Mouse (Mus musculus) embryonic facial prominence, embryonic 15.5 days (tissue): ENCODE results near the gene Def6. TPM values are rescaled to one million over a fixed set of nuclear protein-coding genes. Genes with fewer than 3 reads are reported as not detected.
A peak's percentile ranks its signal among the peaks of the same experiment; 100 is the strongest.

Source experiments
- ATAC-seq: fragments of 200-750 bp; cut with Nextera tagmentation; 2 replicates; pipeline ENCODE4 v1.8.0; 2017; ENCODE audit warnings: low read depth, moderate TSS enrichment; ENCODE audit not compliant: insufficient number of reproducible peaks, low FRiP score, low TSS enrichment
- H3K27ac ChIP-seq: fragments of 300-500 bp; sonication (generic); replicated peaks from 2 replicates; pipeline ENCODE4 v1.5.1; 2015; ENCODE audit warnings: mild to moderate bottlenecking, inconsistent platforms
- H3K27me3 ChIP-seq: fragments of 300-500 bp; sonication (generic); 2 replicates; pipeline ENCODE4 v1.6.1; 2015; ENCODE audit warnings: inconsistent platforms
- H3K36me3 ChIP-seq: fragments of 300-500 bp; sonication (generic); 2 replicates; pipeline ENCODE4 v1.6.1; 2015; ENCODE audit warnings: mild to moderate bottlenecking, inconsistent platforms
- H3K4me1 ChIP-seq: fragments of 300-500 bp; sonication (generic); 2 replicates; pipeline ENCODE4 v1.6.1; 2015; ENCODE audit warnings: inconsistent platforms
- H3K4me2 ChIP-seq: fragments of 300-500 bp; sonication (generic); replicated peaks from 2 replicates; pipeline ENCODE4 v1.6.1; 2015; ENCODE audit warnings: mild to moderate bottlenecking, inconsistent platforms
- H3K4me3 ChIP-seq: fragments of 300-500 bp; sonication (generic); replicated peaks from 2 replicates; pipeline ENCODE4 v1.5.1; 2015; ENCODE audit warnings: mild to moderate bottlenecking, inconsistent platforms
- H3K9ac ChIP-seq: fragments of 300-500 bp; sonication (generic); 2 replicates; pipeline ENCODE4 v1.6.1; 2015; ENCODE audit warnings: inconsistent platforms
- H3K9me3 ChIP-seq: fragments of 300-500 bp; sonication (generic); replicated peaks from 2 replicates; pipeline ENCODE4 v1.6.1; 2016; ENCODE audit warnings: inconsistent platforms
- WGBS: fragments of 180-500 bp; shearing (Covaris S2); methylation state at CpG from one replicate; pipeline ENCODE4 v1.1.7; 2015; 5-methylcytosine and 5-hydroxymethylcytosine counted together
- polyA plus RNA-seq: library from polyadenylated mRNA; unstranded; fragments of >200 nt; fragmentation: Nextera tagmentation; extraction: Ambion mirVana; gene quantifications from 2 replicates; pipeline ENCODE4 v1.2.1, GENCODE M21; 2015

Gene Def6
- polyA plus RNA-seq, 1 experiment from 2014 or later, result 18.4 TPM

DNA sequence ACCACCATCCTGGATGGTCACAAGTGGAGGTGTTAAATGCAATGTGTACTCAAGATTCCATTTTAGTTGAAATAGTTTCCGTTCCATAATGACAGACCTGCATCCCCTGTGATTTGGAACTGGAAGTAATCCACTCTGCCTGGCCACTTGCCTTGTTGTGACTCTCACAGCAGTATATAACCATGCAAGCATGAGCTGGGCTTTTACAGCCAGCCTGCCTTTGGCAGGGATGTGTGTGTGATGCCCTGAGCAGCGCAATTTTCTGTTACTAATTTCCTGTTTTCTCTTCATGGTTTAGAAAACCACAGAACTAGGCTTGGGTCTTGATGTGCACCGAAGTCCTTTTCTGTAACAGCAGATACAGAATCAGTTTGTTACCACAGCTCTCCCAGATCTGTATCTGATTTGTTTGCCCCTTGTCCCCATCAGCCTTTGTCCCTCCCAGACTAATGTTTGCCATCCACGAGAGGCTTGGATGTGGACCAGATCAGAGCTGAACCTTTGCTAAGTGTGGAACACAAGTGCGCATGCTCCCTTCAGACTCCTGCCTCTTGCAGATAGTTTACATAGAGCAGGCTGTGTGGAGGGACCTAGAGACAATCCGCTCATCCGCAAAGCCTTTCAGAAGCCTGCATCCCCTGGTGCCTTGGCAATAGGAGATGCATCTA is 22.5 kb upstream of the Def6 start:
- Histone ChIP-seq H3K9ac (no peak overlapping the region), H3K4me3 (no peak overlapping the region), H3K36me3 (peaks cover 7% of the 10 kb centered on the region; the same call in 1 of the 2 replicates), H3K4me2 (no peak overlapping the region), H3K4me1 (peaks cover 42% of the 10 kb centered on the region), H3K27ac (peak overlapping the region; percentile 70), H3K9me3 (no peaks in the 10 kb centered on the region), H3K27me3 (no peaks in the 10 kb centered on the region)
- 48% methylated on average over 7 of the region's 7 CpGs for WGBS
- no peak for ATAC-seq

DNA sequence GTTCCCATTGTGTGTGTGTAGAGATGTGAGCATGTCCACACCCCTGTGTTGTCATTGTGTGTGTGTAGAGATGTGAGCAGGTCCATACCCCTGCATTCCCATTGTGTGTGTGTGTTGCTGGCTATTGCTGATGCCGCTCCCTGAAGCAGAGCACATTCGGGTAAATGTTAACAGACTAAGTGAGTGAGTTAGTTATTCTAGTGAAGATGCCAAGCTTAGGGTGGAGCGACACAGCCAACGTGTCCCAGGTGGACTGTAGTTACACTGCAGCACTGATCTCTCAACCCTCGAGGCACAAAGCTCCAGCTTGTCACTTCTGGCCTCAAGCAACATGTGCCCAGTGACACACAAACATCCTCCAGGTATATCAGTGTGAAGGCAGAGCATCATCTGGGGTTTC is 19.3 kb upstream of the Def6 start:
- Histone ChIP-seq H3K27ac (no peak overlapping the region), H3K27me3 (no peaks in the 10 kb centered on the region)

DNA sequence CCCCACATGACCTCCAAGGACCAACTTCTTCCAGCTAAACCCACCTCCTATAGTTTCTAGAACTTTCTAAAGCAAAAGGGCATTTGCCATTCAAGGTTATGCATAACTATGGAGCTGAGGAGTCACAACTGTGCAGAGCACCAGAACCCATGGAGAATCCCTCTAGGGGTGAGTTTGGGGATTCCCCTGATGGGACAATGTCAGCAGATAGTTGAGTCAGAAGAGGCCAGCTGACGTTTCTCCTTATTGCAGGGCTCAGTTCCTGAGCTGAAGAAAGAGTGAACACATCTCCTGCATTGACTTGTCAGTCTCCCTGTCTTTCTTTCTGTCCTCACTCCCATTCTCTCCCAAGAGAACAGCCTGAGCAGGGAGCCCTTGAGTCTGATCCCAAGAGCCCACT is 14.8 kb upstream of the Def6 start:
- Histone ChIP-seq H3K4me3 (no peak overlapping the region), H3K4me1 (no peaks in the 10 kb centered on the region), H3K27ac (no peak overlapping the region), H3K27me3 (no peaks in the 10 kb centered on the region), H3K9me3 (no peaks in the 10 kb centered on the region), H3K36me3 (peaks cover 68% of the 10 kb centered on the region), H3K4me2 (no peak overlapping the region), H3K9ac (no peak overlapping the region)
- no peak for ATAC-seq
- 62% methylated on average over 1 of the region's 1 CpGs for WGBS

More for the DNA sequence above, 19.3 kb upstream of the Def6 start:
- no peak overlapping the region for H3K9ac ChIP-seq
- H3K36me3 ChIP-seq, result peaks cover 33% of the 10 kb centered on the region
- ATAC-seq, result no peak
- WGBS, result 78% methylated on average over 5 of the region's 5 CpGs
- H3K4me1 ChIP-seq, result peaks cover 19% of the 10 kb centered on the region
- no peak overlapping the region for H3K4me2 ChIP-seq
- H3K4me3 ChIP-seq, result no peak overlapping the region
- H3K9me3 ChIP-seq, result no peaks in the 10 kb centered on the region

DNA sequence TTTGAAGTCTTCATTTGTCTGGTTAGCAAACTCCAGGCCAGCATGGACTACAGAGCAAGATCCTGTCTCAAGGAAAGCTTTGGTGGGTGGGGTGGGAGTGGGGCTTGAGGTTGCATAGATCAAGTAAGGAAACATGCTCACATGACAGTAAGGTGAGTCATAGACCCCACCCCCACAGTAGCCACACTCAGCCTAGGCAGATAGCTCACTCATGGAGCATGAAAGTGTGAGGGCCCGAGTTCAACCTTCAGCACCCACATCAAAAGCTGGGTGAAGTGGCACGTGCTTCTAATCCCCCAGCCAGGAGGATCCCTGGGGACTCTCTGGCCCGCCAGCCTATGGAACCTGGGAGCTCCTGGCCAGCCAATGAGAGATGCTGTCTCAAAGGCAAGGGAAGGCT is 14.0 kb upstream of the Def6 start:
- Histone ChIP-seq H3K27me3 (no peaks in the 10 kb centered on the region), H3K9me3 (no peaks in the 10 kb centered on the region), H3K36me3 (peaks cover 76% of the 10 kb centered on the region), H3K4me2 (no peak overlapping the region), H3K27ac (no peak overlapping the region), H3K4me1 (no peaks in the 10 kb centered on the region), H3K4me3 (no peak overlapping the region), H3K9ac (no peak overlapping the region)
- ATAC-seq, result no peak
- WGBS, result 76% methylated on average over 3 of the region's 3 CpGs

DNA sequence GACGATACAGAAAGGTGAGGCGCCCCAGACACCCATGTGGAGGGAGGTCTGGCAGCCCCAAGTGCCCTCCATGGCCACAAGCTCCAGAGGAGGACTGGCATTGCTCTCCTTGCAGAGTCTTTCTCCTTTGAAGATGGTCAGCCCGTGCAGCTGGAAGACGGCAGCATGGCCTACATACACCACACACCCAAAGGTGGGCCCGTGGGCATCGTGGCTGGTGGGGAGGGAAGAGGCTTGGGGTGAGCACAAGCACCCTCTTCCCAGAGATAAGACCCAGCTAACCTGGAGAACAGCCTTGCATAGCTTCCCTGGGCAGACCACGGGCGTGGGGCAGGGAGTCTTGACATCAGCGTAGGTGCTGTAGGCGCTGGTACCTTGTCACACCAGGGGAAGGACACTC is 12.5 kb upstream of the Def6 start:
- WGBS, result 97% methylated on average over 10 of the region's 10 CpGs
- H3K4me2 ChIP-seq, result no peak overlapping the region
- H3K9ac ChIP-seq, result no peak overlapping the region
- H3K27ac ChIP-seq, result no peak overlapping the region
- H3K9me3 ChIP-seq, result no peaks in the 10 kb centered on the region
- peak; percentile 44; the same call in 1 of the 2 replicates for ATAC-seq
- no peaks in the 10 kb centered on the region for H3K4me1 ChIP-seq
- peaks cover 75% of the 10 kb centered on the region for H3K36me3 ChIP-seq
- H3K27me3 ChIP-seq, result no peaks in the 10 kb centered on the region
- no peak overlapping the region for H3K4me3 ChIP-seq

DNA sequence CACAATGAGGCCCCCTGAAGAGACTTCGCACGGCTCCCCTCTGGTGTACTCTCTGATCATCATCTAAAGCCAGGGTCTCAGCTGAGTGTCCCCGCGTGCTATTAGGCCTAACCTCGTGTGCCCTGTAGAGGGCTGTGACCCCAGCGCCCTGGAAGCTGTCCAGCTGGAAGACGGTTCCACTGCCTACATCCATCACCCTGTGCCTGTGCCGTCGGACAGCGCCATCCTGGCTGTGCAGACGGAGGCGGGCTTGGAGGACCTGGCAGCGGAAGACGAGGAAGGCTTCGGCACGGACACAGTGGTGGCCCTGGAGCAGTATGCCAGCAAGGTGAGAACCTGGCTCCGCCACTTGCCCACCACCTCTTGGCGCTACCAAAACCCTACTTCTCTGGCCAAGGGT is 9.9 kb upstream of the Def6 start:
- Histone ChIP-seq H3K36me3 (peaks cover 81% of the 10 kb centered on the region), H3K4me3 (no peak overlapping the region), H3K4me1 (no peaks in the 10 kb centered on the region), H3K4me2 (no peak overlapping the region), H3K9me3 (no peaks in the 10 kb centered on the region), H3K9ac (no peak overlapping the region), H3K27ac (no peak overlapping the region), H3K27me3 (no peaks in the 10 kb centered on the region)
- WGBS, result 82% methylated on average over 18 of the region's 18 CpGs
- ATAC-seq, result no peak

DNA sequence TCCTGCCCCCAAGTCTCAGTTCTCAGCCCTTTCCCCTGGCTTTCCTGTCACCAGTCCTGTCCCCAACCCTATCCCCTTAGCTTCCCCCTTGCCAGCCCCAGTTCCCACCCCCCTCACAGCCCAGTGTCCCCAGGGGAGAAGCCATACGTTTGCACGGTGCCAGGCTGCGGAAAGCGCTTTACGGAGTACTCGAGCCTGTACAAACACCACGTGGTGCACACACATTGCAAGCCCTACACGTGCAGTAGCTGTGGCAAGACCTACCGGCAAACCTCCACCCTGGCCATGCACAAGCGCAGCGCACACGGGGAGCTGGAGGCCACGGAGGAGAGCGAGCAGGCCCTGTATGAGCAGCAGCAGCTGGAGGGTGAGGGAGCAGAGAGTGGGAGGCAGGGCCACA is 5.6 kb upstream of the Def6 start:
- no peak overlapping the region for H3K27ac ChIP-seq
- WGBS, result 74% methylated on average over 14 of the region's 14 CpGs
- H3K9ac ChIP-seq, result no peak overlapping the region
- H3K9me3 ChIP-seq, result no peaks in the 10 kb centered on the region
- H3K27me3 ChIP-seq, result no peaks in the 10 kb centered on the region
- H3K4me3 ChIP-seq, result no peak overlapping the region
- no peak for ATAC-seq
- H3K4me2 ChIP-seq, result no peak overlapping the region
- peaks cover 7% of the 10 kb centered on the region for H3K4me1 ChIP-seq
- peaks cover 54% of the 10 kb centered on the region for H3K36me3 ChIP-seq

DNA sequence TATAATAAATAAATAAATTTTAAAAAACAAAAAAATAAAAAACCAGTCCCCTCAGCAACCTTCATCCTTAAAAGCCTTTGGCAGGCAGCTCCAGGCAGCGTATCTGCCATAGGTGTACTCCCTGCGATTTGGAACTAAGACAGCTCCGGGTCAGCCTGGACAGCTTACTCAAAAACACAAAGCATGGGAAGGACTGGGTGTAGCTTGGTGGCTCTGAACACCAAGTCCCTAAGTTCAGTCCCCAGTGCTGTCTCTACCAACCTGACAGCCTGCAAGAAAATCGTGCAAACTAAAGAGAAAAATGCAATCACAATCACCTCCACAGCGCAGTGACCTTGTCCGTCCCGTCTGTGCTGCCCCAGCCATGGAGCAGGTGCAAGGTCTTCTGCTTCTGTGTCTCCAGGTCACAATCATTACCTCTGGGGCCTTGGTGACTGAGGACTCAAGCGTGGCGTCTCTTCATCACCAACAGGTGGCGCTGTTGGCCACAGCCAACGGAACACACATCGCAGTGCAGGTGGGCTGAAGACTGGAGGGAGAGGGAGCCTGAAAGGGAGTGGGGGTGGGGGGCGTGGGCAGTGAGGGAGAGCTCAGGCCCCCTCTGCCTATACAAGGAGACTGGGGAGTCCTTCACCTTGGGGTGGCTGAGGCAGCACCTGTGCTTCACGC is 3.4 kb upstream of the Def6 start:
- 37% methylated on average over 14 of the region's 14 CpGs for WGBS
- Histone ChIP-seq H3K4me1 (peaks cover 29% of the 10 kb centered on the region), H3K36me3 (peaks cover 36% of the 10 kb centered on the region), H3K4me2 (no peak overlapping the region), H3K27me3 (no peaks in the 10 kb centered on the region), H3K27ac (no peak overlapping the region), H3K4me3 (no peak overlapping the region), H3K9me3 (no peaks in the 10 kb centered on the region), H3K9ac (no peak overlapping the region)
- ATAC-seq, result no peak

DNA sequence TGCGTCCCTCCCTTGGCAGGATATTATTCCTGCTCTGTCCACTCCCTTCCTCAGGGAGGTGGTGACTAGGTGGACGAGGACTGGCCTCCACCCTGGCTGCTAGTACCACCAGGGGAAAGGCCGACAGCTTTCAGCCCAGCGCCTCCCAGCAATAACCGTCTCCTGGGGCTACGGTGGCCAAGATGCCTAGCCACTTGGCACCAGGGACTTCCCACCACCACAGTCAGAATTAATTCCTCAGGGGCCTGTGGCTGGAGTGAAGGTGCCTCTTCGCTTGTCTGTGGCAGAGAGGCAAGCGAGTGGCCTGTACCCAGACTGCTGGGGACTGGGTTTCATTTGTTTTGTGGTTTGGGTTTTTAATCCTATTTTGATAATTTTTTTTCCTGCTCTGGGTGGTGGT is 2.1 kb upstream of the Def6 start:
- ATAC-seq, result no peak
- Histone ChIP-seq H3K4me2 (no peak overlapping the region), H3K36me3 (peaks cover 29% of the 10 kb centered on the region), H3K4me1 (peaks cover 33% of the 10 kb centered on the region), H3K27me3 (no peaks in the 10 kb centered on the region), H3K4me3 (no peak overlapping the region), H3K9ac (no peak overlapping the region), H3K27ac (no peak overlapping the region), H3K9me3 (no peaks in the 10 kb centered on the region)
- 85% methylated on average over 8 of the region's 8 CpGs for WGBS

DNA sequence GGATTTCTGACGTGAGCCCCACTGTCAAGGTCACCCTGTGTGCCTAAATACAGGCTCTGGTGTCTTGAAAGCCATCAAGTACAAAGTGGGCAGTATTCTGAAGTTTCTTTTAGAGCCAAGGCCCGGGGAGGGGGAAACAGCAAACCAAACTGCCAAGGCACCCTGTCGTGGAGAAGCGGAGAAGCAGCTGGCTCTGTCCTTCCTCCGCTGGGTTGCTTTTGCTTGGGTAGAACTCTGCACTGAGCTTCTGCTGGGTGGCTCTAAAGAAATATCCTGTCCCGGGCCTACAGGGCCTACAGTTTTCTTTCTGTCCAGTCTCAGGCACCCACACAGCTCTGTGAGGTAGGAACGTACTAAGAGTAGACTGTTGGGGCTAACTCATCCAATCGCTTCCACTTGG is 486 bp upstream of the Def6 start:
- H3K27ac ChIP-seq, result peak overlapping the region; percentile 91
- 64% methylated on average over 8 of the region's 8 CpGs for WGBS
- H3K36me3 ChIP-seq, result peaks cover 13% of the 10 kb centered on the region
- peak overlapping the region; percentile 48; the same call in 1 of the 2 replicates for H3K9ac ChIP-seq
- H3K4me2 ChIP-seq, result peak overlapping the region; percentile 84
- no peak for ATAC-seq
- H3K9me3 ChIP-seq, result no peaks in the 10 kb centered on the region
- no peaks in the 10 kb centered on the region for H3K27me3 ChIP-seq
- peaks cover 33% of the 10 kb centered on the region for H3K4me1 ChIP-seq
- no peak overlapping the region for H3K4me3 ChIP-seq

DNA sequence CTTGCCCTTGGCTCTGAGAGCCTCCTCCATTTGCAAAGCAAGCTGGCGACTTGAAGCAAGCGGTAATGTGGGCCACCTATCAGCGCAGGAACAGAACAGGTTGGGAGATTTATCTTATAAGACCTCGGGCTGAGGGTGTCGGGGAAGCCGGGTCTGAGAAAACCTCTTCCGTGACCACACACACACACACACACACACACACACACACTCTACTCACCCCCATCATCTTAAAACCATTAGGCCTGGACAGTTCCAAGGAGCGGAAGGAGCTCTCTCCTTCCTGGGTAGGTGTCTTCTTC is 685 bp downstream of the Def6 start:
- Histone ChIP-seq H3K4me1 (peaks cover 33% of the 10 kb centered on the region), H3K4me2 (peak overlapping the region; percentile 84), H3K4me3 (peak overlapping the region; percentile 52), H3K36me3 (peaks cover 1% of the 10 kb centered on the region; the same call in 1 of the 2 replicates), H3K27me3 (no peaks in the 10 kb centered on the region), H3K9me3 (no peaks in the 10 kb centered on the region), H3K27ac (peak overlapping the region; percentile 91; the same call in 1 of the 2 replicates), H3K9ac (peak overlapping the region; percentile 48)
- no peak for ATAC-seq
- WGBS, result 63% methylated on average over 8 of the region's 8 CpGs
